Mouse (Mus musculus): ENCODE results near the gene Ocrl.

Ocrl gene

GRCm38 (mm10) chrX:47912306-47912792 lies at the start of gene Ocrl:
Gene Ocrl (plus strand): TSS chrX:47912387.
- peak; percentile 72 for DNase-seq (ENCODE audit: extremely low spot score)

- no peak for DNase-seq (ENCODE audit: extremely low spot score)
These were observed 32.1 kb upstream of the Ocrl start for GRCm38 (mm10) chrX:47880052-47880451.

GRCm38 (mm10) chrX:47882813-47883212 lies 29.4 kb upstream of the Ocrl start:
- DNase-seq (ENCODE audit: extremely low spot score) = no peak

- DNase-seq (ENCODE audit: extremely low spot score) = no peak
These were observed 24.8 kb upstream of the Ocrl start for GRCm38 (mm10) chrX:47887401-47887800.

- peak; percentile 12 for DNase-seq (ENCODE audit: extremely low spot score)
These were observed 20.8 kb upstream of the Ocrl start for GRCm38 (mm10) chrX:47891243-47891906.

GRCm38 (mm10) chrX:47891907-47892430 lies 20.2 kb upstream of the Ocrl start:
- peak; percentile 39 for DNase-seq (ENCODE audit: extremely low spot score)

- no peak for DNase-seq (ENCODE audit: extremely low spot score)
These were observed 19.7 kb upstream of the Ocrl start, which contains the start of gene Smarca1 for GRCm38 (mm10) chrX:47892431-47893024. Gene Smarca1 (minus strand): TSS chrX:47892974.

GRCm38 (mm10) chrX:47912904-47913542 lies 836 bp downstream of the Ocrl start:
- peak; percentile 0 for DNase-seq (ENCODE audit: extremely low spot score)

GRCm38 (mm10) chrX:47913543-47913938 lies 1.4 kb downstream of the Ocrl start:
- DNase-seq (ENCODE audit: extremely low spot score) = no peak

GRCm38 (mm10) chrX:47916831-47917230 lies 4.6 kb downstream of the Ocrl start:
- no peak for DNase-seq (ENCODE audit: extremely low spot score)

- DNase-seq (ENCODE audit: extremely low spot score) = no peak
These were observed 8.4 kb downstream of the Ocrl start for GRCm38 (mm10) chrX:47920541-47920940.

- DNase-seq (ENCODE audit: extremely low spot score) = no peak
These were observed 15.8 kb downstream of the Ocrl start for GRCm38 (mm10) chrX:47927981-47928380.

GRCm38 (mm10) chrX:47930449-47930848 lies 18.3 kb downstream of the Ocrl start:
- no peak for DNase-seq (ENCODE audit: extremely low spot score)

GRCm38 (mm10) chrX:47934352-47934751 lies 22.2 kb downstream of the Ocrl start:
- no peak for DNase-seq (ENCODE audit: extremely low spot score)

- no peak for DNase-seq (ENCODE audit: extremely low spot score)
These were observed 24.7 kb downstream of the Ocrl start for GRCm38 (mm10) chrX:47936885-47937284.

- DNase-seq (ENCODE audit: extremely low spot score) = no peak
These were observed 25.6 kb downstream of the Ocrl start for GRCm38 (mm10) chrX:47937740-47938139.

GRCm38 (mm10) chrX:47949729-47950128 lies 37.5 kb downstream of the Ocrl start:
- no peak for DNase-seq (ENCODE audit: extremely low spot score)

- no peak for DNase-seq (ENCODE audit: extremely low spot score)
These were observed 50.4 kb downstream of the Ocrl start for GRCm38 (mm10) chrX:47962579-47962978.

- no peak for DNase-seq (ENCODE audit: extremely low spot score)
These were observed 58.2 kb downstream of the Ocrl start for GRCm38 (mm10) chrX:47970371-47970770.

- no peak for DNase-seq (ENCODE audit: extremely low spot score)
These were observed 58.7 kb downstream of the Ocrl start for GRCm38 (mm10) chrX:47970864-47971263.

GRCm38 (mm10) chrX:47971366-47972128 lies 59.4 kb downstream of the Ocrl start:
- DNase-seq (ENCODE audit: extremely low spot score) = no peak

GRCm38 (mm10) chrX:47976551-47976950 lies 64.4 kb downstream of the Ocrl start:
- no peak for DNase-seq (ENCODE audit: extremely low spot score)

All from embryo, embryonic 9.5 days (tissue).